Mouse (Mus musculus) embryonic facial prominence, embryonic 12.5 days (tissue): Measurements from ENCODE around the gene Decr2. TPM values are rescaled to one million over a fixed set of nuclear protein-coding genes. Genes with fewer than 3 reads are reported as not detected.

Source experiments
- ATAC-seq: fragments of 200-750 bp; cut with Nextera tagmentation; 2 replicates; pipeline ENCODE4 v1.8.0; 2017; ENCODE audit not compliant: insufficient number of reproducible peaks, insufficient read depth, low FRiP score, low TSS enrichment
- H3K27ac ChIP-seq: fragments of 300-500 bp; sonication (generic); 2 replicates; pipeline ENCODE4 v1.5.1; 2016; ENCODE audit warnings: mild to moderate bottlenecking
- H3K27me3 ChIP-seq: fragments of 300-500 bp; sonication (generic); 2 replicates; pipeline ENCODE4 v1.6.1; 2016; ENCODE audit warnings: mild to moderate bottlenecking, moderate library complexity
- H3K36me3 ChIP-seq: fragments of 300-500 bp; sonication (generic); 2 replicates; pipeline ENCODE4 v1.6.1; 2016; ENCODE audit warnings: mild to moderate bottlenecking
- H3K4me1 ChIP-seq: fragments of 300-500 bp; sonication (generic); 2 replicates; pipeline ENCODE4 v1.6.1; 2016
- H3K4me2 ChIP-seq: fragments of 300-500 bp; sonication (generic); replicated peaks from 2 replicates; pipeline ENCODE4 v1.6.1; 2016; ENCODE audit warnings: mild to moderate bottlenecking, moderate library complexity
- H3K4me3 ChIP-seq: fragments of 300-500 bp; sonication (generic); 2 replicates; pipeline ENCODE4 v1.5.1; 2016; ENCODE audit warnings: mild to moderate bottlenecking
- H3K9ac ChIP-seq: fragments of 300-500 bp; sonication (generic); 2 replicates; pipeline ENCODE4 v1.6.1; 2016; ENCODE audit warnings: mild to moderate bottlenecking, moderate library complexity
- H3K9me3 ChIP-seq: fragments of 300-500 bp; sonication (generic); 2 replicates; pipeline ENCODE4 v1.6.1; 2016; ENCODE audit warnings: mild to moderate bottlenecking, moderate library complexity
- WGBS: fragments of 180-500 bp; shearing (Covaris S2); methylation state at CpG from one replicate; pipeline ENCODE4 v1.1.7; 2016; 5-methylcytosine and 5-hydroxymethylcytosine counted together
- polyA plus RNA-seq: library from polyadenylated mRNA; unstranded; fragments of >200 nt; fragmentation: Nextera tagmentation; extraction: Ambion mirVana; gene quantifications from 2 replicates; pipeline ENCODE4 v1.2.1, GENCODE M21; 2016

Gene Decr2
- polyA plus RNA-seq, 1 experiment from 2014 or later, result 38.5 TPM

GRCm38 (mm10) chr17:26075246-26075645 lies 14.9 kb downstream of the Decr2 start:
- Histone ChIP-seq H3K4me1 (no peaks in the 10 kb centered on the region), H3K36me3 (no peaks in the 10 kb centered on the region), H3K4me3 (no peak overlapping the region), H3K4me2 (no peak overlapping the region), H3K9me3 (no peaks in the 10 kb centered on the region), H3K27ac (no peak overlapping the region), H3K9ac (no peak overlapping the region), H3K27me3 (no peaks in the 10 kb centered on the region; the same call in 1 of the 2 replicates)
- WGBS, result 60% methylated on average over 3 of the region's 3 CpGs
- no peak for ATAC-seq

GRCm38 (mm10) chr17:26070136-26070535 lies 20.0 kb downstream of the Decr2 start:
- Histone ChIP-seq H3K4me3 (peak overlapping the region; percentile 83), H3K9ac (no peak overlapping the region), H3K4me2 (peak overlapping the region; percentile 100), H3K27ac (no peak overlapping the region), H3K27me3 (no peaks in the 10 kb centered on the region; the same call in 1 of the 2 replicates), H3K36me3 (peaks cover 4% of the 10 kb centered on the region), H3K4me1 (peaks cover 35% of the 10 kb centered on the region), H3K9me3 (no peaks in the 10 kb centered on the region)
- WGBS, result 40% methylated on average over 6 of the region's 6 CpGs
- ATAC-seq, result no peak

GRCm38 (mm10) chr17:26068831-26069739 lies 21.1 kb downstream of the Decr2 start, which contains the start of gene Rab11fip3:
Gene Rab11fip3 (minus strand): TSS chr17:26069555.
- under 1% methylated on average over 88 of the region's 94 CpGs for WGBS
- Histone ChIP-seq H3K36me3 (peaks cover 14% of the 10 kb centered on the region), H3K4me3 (peak within 1 kb of the TSS; percentile 83), H3K4me2 (peak within 1 kb of the TSS; percentile 100), H3K9ac (peak within 1 kb of the TSS; percentile 89), H3K4me1 (peaks cover 42% of the 10 kb centered on the region), H3K9me3 (no peaks in the 10 kb centered on the region), H3K27me3 (no peaks in the 10 kb centered on the region; the same call in 1 of the 2 replicates), H3K27ac (peak within 1 kb of the TSS; percentile 74; the same call in 1 of the 2 replicates)
- peak; percentile 80 for ATAC-seq

GRCm38 (mm10) chr17:26068024-26068830 lies 21.9 kb downstream of the Decr2 start:
- no peak for ATAC-seq
- Histone ChIP-seq H3K9me3 (no peaks in the 10 kb centered on the region), H3K9ac (peak overlapping the region; percentile 89), H3K4me1 (peaks cover 42% of the 10 kb centered on the region), H3K36me3 (peaks cover 19% of the 10 kb centered on the region), H3K4me3 (peak overlapping the region; percentile 83), H3K27ac (0 out of 2 replicates have a peak overlapping the region, but pooled peaks have one; percentile 74), H3K27me3 (no peaks in the 10 kb centered on the region; the same call in 1 of the 2 replicates), H3K4me2 (peak overlapping the region; percentile 100)
- 1% methylated on average over 44 of the region's 44 CpGs for WGBS

- H3K9me3 ChIP-seq, result no peaks in the 10 kb centered on the region
- H3K4me2 ChIP-seq, result peak overlapping the region; percentile 100
- peaks cover 32% of the 10 kb centered on the region for H3K36me3 ChIP-seq
- H3K4me1 ChIP-seq, result peaks cover 42% of the 10 kb centered on the region
- no peaks in the 10 kb centered on the region; the same call in 1 of the 2 replicates for H3K27me3 ChIP-seq
- peak overlapping the region; percentile 83 for H3K4me3 ChIP-seq
- peak overlapping the region; percentile 89; the same call in 1 of the 2 replicates for H3K9ac ChIP-seq
- WGBS, result 88% methylated on average over 7 of the region's 7 CpGs
- no peak overlapping the region for H3K27ac ChIP-seq
- ATAC-seq, result no peak
Measured at GRCm38 (mm10) chr17:26066488-26067020, 23.6 kb downstream of the Decr2 start.

GRCm38 (mm10) chr17:26064916-26065315 lies 25.2 kb downstream of the Decr2 start:
- WGBS, result 82% methylated on average over 6 of the region's 6 CpGs
- no peak overlapping the region for H3K4me3 ChIP-seq
- no peak overlapping the region for H3K27ac ChIP-seq
- H3K9ac ChIP-seq, result no peak overlapping the region
- peaks cover 40% of the 10 kb centered on the region for H3K4me1 ChIP-seq
- no peak for ATAC-seq
- H3K36me3 ChIP-seq, result peaks cover 32% of the 10 kb centered on the region
- H3K9me3 ChIP-seq, result no peaks in the 10 kb centered on the region
- H3K4me2 ChIP-seq, result no peak overlapping the region
- no peaks in the 10 kb centered on the region for H3K27me3 ChIP-seq

GRCm38 (mm10) chr17:26057787-26058567 lies 32.2 kb downstream of the Decr2 start:
- 73% methylated on average over 9 of the region's 9 CpGs for WGBS
- ATAC-seq, result no peak

GRCm38 (mm10) chr17:26057278-26057677 lies 32.9 kb downstream of the Decr2 start:
- 90% methylated on average over 8 of the region's 8 CpGs for WGBS
- no peak overlapping the region for H3K9ac ChIP-seq
- H3K27ac ChIP-seq, result no peak overlapping the region
- no peak overlapping the region for H3K4me2 ChIP-seq
- peaks cover 37% of the 10 kb centered on the region for H3K36me3 ChIP-seq
- ATAC-seq, result no peak
- no peak overlapping the region for H3K4me3 ChIP-seq
- H3K4me1 ChIP-seq, result peaks cover 13% of the 10 kb centered on the region; the same call in 1 of the 2 replicates
- H3K27me3 ChIP-seq, result no peaks in the 10 kb centered on the region
- no peaks in the 10 kb centered on the region for H3K9me3 ChIP-seq

More at GRCm38 (mm10) chr17:26057787-26058567, 32.2 kb downstream of the Decr2 start:
- H3K9ac ChIP-seq, result no peak overlapping the region
- no peak overlapping the region for H3K4me2 ChIP-seq
- peaks cover 43% of the 10 kb centered on the region for H3K36me3 ChIP-seq
- H3K4me3 ChIP-seq, result no peak overlapping the region
- no peak overlapping the region for H3K27ac ChIP-seq
- no peaks in the 10 kb centered on the region for H3K9me3 ChIP-seq
- no peaks in the 10 kb centered on the region for H3K27me3 ChIP-seq
- H3K4me1 ChIP-seq, result peaks cover 13% of the 10 kb centered on the region; the same call in 1 of the 2 replicates

- H3K4me1 ChIP-seq, result peaks cover 13% of the 10 kb centered on the region; the same call in 1 of the 2 replicates
- H3K36me3 ChIP-seq, result peaks cover 33% of the 10 kb centered on the region
- H3K9ac ChIP-seq, result no peak overlapping the region
- no peak overlapping the region for H3K4me2 ChIP-seq
- ATAC-seq, result no peak
- no peak overlapping the region for H3K4me3 ChIP-seq
- H3K9me3 ChIP-seq, result no peaks in the 10 kb centered on the region
- no peak overlapping the region for H3K27ac ChIP-seq
- WGBS, result 61% methylated on average over 6 of the region's 6 CpGs
- H3K27me3 ChIP-seq, result no peaks in the 10 kb centered on the region
Measured at GRCm38 (mm10) chr17:26055164-26055563, 35.0 kb downstream of the Decr2 start.

- H3K27ac ChIP-seq, result no peak overlapping the region
- H3K4me3 ChIP-seq, result no peak overlapping the region
- WGBS, result 47% methylated on average over 17 of the region's 17 CpGs
- H3K4me1 ChIP-seq, result peaks cover 13% of the 10 kb centered on the region; the same call in 1 of the 2 replicates
- no peak for ATAC-seq
- H3K9ac ChIP-seq, result no peak overlapping the region
- no peak overlapping the region for H3K4me2 ChIP-seq
- H3K36me3 ChIP-seq, result peaks cover 29% of the 10 kb centered on the region
- no peaks in the 10 kb centered on the region for H3K9me3 ChIP-seq
- H3K27me3 ChIP-seq, result no peaks in the 10 kb centered on the region
Measured at GRCm38 (mm10) chr17:26054133-26054845, 35.8 kb downstream of the Decr2 start.
